Mouse (Mus musculus) left cerebral cortex, adult 9 months (tissue): Measurements from ENCODE around the gene 6430548M08Rik.

Experiments
- DNase-seq, 2 experiments: peaks; one replicate each; pipeline ENCODE4 v3.0.0; 2022; ENCODE audit warnings: low spot score in 2 of 2

6430548M08Rik gene

GRCm38 (mm10) chr8:120144652-120145301, 30.8 kb downstream of the 6430548M08Rik start:
- peak; percentile 59 to 70 for DNase-seq

GRCm38 (mm10) chr8:120146051-120146450, 32.1 kb downstream of the 6430548M08Rik start:
- DNase-seq, result no peak

DNA sequence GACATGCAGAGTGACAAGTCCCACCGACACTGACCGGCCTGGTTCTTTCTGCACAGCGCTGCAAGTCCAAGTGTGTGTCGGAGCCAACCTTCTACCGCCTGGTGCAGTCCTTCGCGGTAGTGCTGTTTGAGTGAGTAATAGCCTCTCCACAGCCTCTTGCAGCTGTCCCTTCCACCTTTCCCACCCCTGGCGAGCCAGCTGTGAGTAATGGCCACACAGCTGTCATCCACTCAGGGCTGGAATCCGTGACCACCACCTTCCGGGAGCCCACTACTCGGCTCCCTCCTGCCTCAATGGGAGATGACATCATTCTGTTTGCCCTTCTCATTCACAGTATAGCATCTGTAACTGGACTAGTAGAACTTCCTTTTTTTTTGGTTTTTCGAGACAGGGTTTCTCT, 36.1 kb downstream of the 6430548M08Rik start:
- no peak for DNase-seq

GRCm38 (mm10) chr8:120151151-120151550, 37.2 kb downstream of the 6430548M08Rik start:
- DNase-seq, result no peak

- no peak for DNase-seq
Measured at GRCm38 (mm10) chr8:120152636-120153035, 38.7 kb downstream of the 6430548M08Rik start.

- no peak for DNase-seq
Measured at GRCm38 (mm10) chr8:120160366-120160765, 46.4 kb downstream of the 6430548M08Rik start.

DNA sequence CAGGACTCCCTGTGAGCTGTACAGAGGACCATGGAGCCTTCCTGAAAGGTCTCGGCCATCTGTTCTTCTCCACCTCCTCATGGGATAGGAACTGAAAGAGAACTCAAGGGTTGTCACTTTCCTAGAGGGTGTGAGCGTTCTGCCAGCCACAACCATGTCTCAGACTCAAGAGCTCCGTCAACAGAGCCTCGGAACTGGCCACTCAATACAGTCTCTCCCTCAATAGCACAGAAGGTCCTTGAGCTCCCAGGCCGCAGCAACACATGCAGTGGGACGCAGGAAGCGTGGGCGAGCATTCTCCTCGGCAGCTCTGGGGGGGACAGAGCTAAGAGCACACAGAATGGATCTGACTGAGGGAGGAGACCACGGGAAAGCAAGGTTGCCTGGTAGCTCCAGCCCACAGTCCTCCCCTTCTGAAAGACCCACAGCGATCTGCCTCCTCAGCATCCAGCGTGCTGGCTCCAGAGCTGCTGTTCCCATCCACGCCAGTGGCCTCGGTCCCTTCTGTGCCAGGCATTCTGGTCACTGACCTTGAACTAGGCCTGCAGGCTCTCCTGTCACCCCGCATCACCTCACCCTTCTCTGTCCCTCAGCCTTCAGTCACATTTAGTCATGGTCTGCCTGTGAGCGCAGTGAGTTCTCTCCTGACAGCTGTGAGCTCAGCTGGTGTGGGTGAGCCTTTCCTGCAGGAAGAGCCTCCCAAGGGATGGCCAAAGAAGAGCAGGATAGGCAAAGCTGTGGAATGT, 47.9 kb downstream of the 6430548M08Rik start:
- DNase-seq, result no peak

GRCm38 (mm10) chr8:120162404-120162752, 48.4 kb downstream of the 6430548M08Rik start:
- no peak for DNase-seq

- no peak for DNase-seq
Measured at GRCm38 (mm10) chr8:120163376-120163775, 49.4 kb downstream of the 6430548M08Rik start.

- DNase-seq, result no peak
Measured at GRCm38 (mm10) chr8:120164026-120164425, 50.1 kb downstream of the 6430548M08Rik start.

DNA sequence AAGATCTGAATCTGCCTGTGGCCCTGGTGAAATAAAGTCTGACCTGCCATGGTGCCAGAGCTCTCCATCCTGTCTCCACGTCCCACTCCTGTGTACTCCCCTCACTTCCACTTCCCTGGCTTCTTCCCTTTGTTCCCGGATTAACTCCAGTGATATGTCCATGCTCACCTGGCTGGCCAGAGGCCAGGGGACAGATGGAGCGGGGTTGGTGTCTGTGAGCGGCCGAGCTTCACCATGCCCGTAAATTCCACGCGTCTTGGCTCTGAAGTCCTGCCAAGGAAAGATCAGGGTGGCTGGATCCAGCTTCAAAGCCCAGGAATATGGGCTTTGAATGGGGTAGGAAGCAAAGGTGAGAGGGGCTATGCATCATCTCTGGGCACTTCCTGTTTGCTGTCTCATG, 53.2 kb downstream of the 6430548M08Rik start:
- DNase-seq, result no peak

GRCm38 (mm10) chr8:120167821-120168220, 53.9 kb downstream of the 6430548M08Rik start:
- peak in 1 of 2 experiments; percentile 59 for DNase-seq

DNA sequence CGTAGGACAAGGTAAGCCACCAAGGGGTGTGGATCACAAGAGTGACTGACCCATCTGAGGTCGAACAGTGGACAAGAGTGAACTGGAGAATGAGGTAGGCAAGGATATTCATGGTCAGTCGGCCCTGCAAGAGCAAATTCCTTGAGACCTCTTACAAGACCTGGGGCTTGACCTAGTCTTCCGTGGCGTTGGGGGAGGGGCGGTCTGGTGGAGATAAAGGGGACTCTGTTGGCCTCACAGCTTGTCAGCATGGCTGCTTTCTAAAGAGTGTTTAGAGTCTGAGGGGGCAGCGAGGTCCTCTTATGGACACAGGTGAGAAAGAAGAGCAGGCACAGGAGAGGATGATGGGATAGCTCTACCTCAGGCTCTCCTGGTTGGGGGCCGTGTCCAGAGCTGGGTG, 55.2 kb downstream of the 6430548M08Rik start:
- DNase-seq, result no peak

DNA sequence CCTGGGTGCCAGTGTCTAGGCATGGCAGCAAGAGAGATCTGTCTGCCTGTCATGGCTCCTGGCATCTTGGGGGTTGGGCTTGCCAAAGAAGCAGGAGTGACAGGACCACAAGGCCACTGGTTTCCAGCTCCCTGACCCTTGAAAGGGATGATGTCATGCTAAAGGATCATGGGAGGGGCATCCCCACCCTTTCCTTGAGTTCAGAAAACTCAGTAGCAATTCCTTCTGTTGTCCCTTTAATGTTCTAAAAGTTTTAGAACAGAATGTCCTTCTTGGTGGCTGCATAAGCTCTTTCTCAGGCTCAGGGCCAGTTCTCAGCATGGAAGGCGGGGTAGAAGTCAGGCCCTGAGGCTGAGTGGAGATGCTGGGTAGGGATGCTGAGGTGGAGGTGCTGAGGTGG, 59.2 kb downstream of the 6430548M08Rik start:
- DNase-seq, result no peak

GRCm38 (mm10) chr8:120174606-120175005, 60.7 kb downstream of the 6430548M08Rik start:
- no peak for DNase-seq

GRCm38 (mm10) chr8:120176605-120177004, 62.7 kb downstream of the 6430548M08Rik start:
- no peak for DNase-seq

DNA sequence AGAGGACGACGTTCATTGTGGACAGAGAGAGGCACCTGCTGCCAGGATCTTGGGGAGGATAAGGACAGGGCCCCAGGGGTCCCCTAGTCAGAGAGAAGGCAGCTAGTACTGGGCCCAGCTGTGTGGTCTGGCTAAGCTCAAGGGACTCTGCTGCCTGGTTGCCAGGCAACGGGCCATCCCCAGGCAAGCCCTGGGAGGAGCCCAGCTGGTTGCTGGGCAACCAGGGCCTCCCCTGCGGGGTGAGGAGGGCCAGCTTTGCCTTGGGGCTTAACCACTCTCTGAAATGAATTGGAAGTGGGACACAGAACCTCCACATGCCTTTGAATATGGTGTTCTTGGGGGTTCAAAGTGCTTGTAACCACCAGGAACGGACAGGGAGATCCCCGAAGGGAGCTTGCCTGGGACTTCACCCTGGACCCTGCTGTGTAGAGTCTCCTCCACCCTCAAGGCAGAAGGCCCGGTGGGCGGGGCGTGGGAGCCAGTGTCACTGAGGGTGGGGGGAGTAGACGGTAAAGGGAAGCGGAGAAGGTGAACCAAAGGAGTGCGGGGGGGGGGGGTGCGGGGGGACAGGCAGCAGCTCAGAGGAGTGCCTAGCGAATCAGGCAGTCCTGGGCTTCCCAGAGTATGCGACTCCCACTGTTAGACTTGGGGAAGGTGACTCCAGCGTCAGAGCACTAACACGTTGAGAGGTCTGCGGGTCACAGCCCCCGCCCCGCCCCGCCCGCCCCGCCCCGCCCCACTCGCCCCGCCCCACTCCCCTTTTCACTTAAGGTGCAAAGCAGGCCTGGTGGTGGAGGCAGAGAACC, 63.6 kb downstream of the 6430548M08Rik start, which contains the start of gene Fam92b:
Gene Fam92b (minus strand): TSS at position 149 of the 806 bp plus-strand sequence.
- DNase-seq, result peak; percentile 36 to 40

- DNase-seq, result no peak
Measured at GRCm38 (mm10) chr8:120178124-120178514, 64.2 kb downstream of the 6430548M08Rik start.

DNA sequence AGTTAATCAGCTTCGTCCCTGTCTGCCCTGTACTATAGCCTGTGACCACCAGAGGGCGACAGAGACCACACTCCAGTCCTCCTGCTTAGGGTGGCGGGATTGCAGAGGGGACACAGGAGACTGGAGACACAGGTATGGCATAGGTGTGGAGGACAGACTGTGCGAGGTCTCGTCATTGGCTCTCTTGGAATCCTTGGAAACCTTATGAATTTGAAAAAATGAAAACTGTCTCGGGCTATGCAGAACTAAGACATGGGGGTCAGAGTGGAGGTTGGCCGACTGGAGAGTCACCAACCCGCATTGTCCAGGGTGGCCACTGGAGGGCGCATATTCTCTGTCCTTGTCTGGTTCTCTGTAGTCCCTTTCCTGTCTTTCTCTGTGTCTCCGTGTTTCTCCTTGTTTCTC, 65.1 kb downstream of the 6430548M08Rik start:
- peak; percentile 51 to 91 for DNase-seq

DNA sequence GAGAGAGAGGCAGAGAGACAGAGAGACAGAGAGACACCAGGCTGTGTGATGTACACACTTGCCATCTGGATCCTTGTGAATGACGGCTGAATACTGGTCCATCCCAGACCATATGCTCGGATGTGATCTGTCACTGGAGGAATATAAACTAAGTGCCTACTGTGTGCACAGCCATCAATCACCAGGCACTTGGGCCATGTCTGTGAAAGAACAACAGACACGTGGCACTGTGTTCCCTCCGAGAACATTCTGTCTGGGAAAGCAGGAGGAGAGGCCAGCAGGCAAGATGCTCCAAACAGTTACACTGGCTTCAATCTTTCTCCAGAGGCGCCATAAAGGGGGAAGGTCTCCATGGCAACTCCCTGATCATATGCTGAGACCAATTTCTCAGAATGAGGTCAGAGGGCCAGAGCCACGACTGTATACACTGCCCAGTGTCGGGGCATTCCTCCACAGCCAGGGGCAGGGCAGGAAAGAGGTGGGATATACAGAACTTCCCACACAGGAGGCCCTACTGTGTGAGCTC, 66.6 kb downstream of the 6430548M08Rik start:
- no peak for DNase-seq

DNA sequence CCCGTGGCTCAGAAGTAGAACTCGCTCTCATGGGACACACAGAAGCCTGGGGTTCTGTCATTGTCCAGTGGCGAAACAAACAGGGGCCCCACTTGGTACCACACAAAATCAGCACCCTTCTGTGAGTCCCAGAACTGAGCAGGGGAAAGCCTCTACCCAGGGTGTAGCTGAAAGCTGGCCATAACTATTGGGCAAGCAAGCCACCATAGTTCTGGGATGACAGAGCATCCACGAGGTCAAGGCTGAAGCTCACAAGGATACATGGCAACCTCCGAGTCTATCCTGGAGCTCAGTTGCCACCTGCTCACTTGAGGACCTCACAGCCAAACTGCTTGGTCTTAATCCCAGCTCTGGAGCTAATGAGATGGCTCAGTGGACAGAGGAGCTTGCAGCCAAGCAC, 67.3 kb downstream of the 6430548M08Rik start:
- no peak for DNase-seq

DNA sequence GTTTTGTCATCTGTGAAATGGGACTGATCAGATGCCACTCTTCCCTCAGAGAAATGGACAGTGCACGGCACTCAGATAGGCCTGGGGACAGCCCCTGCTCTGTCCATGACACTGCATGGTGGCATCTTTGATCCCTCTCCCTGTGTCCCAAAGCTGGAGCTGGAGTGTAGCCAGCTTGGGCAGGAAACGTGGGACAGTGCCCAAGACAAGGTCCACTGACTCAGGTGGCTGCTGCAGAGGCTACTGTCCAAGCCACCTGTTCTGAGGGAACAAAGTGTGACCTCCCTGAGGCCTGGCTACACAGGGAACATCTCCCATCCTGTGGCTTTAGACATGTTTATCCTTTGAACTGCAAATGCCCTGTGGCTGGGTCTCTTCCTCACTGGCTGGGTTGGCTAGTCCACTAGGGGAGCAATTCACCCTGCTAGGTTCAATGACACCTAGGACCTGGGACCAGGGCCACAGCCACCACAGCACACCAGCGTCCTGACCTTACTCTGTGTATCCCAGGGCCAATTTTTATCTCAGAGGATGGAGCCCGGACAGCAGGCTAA, 68.0 kb downstream of the 6430548M08Rik start:
- no peak for DNase-seq
